Mouse (Mus musculus) left cerebral cortex, adult 8-10 months (tissue): Measurements from ENCODE around the gene Nhej1. TPM values are rescaled to one million over a fixed set of nuclear protein-coding genes. Genes with fewer than 3 reads are reported as not detected.
A peak's percentile ranks its signal among the peaks of the same experiment; 100 is the strongest.

Experiments used
- DNase-seq, 2 experiments: peaks; one replicate each; pipeline ENCODE4 v3.0.0; 2022; ENCODE audit warnings: low spot score in 2 of 2
- total RNA-seq, 4 experiments: library from RNA; stranded (reverse); gene quantifications; 2 replicates each; pipeline ENCODE4 v1.2.4; 2022

Nhej1 gene
- total RNA-seq, result 1 to 10 TPM; 2.0 to 4.8 (median 3.3) TPM

GRCm38 (mm10) chr1:75124346-75125321 is at the start of gene Nhej1:
Gene Nhej1 (minus strand): TSS chr1:75125200.
- DNase-seq, result peak; percentile 86 to 89

GRCm38 (mm10) chr1:75168472-75169464 is 43.8 kb upstream of the Nhej1 start, which contains the start of gene Zfand2b:
Gene Zfand2b (plus strand): TSS chr1:75168646.
- DNase-seq, result peak; percentile 85 to 93

DNA sequence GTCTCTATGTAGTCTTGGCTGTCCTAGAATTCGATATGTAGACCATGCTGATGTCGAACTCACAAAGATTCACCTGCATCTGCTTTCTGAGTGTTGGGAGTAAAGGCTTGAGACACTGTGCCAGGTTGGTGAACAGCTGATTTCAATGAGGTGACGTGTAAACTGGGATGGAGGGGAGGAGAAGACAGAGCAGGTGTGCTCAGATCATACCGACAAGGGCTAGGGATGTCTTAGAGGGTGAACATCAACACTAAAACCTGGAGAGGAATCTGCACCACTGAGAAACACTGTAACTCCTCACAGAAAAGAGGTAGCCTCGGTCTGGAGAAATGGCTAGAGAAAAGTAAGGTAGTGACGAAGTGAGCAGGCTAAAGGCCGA is 43.1 kb upstream of the Nhej1 start:
- DNase-seq, result no peak

DNA sequence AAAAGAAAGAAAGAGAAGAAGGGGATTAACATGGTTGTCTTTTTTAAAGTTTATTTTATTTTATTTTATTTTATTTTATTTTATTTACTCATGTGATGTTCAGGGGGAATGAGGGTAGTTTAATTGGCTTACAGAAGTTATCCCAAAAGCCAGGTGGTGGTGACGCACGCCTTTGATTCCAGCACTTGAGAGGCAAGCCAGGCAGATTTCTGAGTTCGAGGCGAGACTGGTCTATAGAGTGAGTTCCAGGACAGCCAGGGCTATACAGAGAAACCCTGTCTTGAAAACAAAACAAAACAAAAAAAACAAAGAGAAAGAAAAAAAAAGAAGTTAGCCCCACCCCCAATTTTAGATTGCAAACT is 35.2 kb upstream of the Nhej1 start:
- DNase-seq, result no peak

GRCm38 (mm10) chr1:75159540-75160255 is 34.7 kb upstream of the Nhej1 start:
- DNase-seq, result no peak

GRCm38 (mm10) chr1:75158990-75159389 is 34.0 kb upstream of the Nhej1 start:
- DNase-seq, result no peak

- no peak for DNase-seq
Measured at GRCm38 (mm10) chr1:75155837-75156236, 30.8 kb upstream of the Nhej1 start.

- no peak for DNase-seq
Measured at GRCm38 (mm10) chr1:75148727-75149126, 23.7 kb upstream of the Nhej1 start.

GRCm38 (mm10) chr1:75147411-75148135 is 22.6 kb upstream of the Nhej1 start:
- DNase-seq, result no peak

DNA sequence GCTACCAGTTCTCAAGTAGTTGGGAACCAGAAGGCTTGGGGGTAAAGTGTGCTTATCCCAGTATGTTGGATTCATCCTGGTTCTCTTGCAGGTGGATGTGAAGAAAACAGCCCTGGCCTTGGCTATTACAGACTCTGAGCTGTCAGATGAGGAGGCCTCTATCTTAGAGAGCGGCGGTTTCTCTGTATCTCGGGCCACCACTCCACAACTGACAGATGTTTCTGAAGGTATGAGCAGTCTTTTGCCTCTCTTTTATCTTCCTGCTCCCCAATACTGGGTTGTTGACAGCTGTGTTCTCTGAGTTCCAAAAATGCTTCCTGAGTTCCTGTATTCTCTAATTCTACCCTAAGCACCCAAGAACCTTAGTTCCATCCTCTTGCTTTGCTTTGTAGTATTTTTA is 20.6 kb upstream of the Nhej1 start:
- no peak for DNase-seq

DNA sequence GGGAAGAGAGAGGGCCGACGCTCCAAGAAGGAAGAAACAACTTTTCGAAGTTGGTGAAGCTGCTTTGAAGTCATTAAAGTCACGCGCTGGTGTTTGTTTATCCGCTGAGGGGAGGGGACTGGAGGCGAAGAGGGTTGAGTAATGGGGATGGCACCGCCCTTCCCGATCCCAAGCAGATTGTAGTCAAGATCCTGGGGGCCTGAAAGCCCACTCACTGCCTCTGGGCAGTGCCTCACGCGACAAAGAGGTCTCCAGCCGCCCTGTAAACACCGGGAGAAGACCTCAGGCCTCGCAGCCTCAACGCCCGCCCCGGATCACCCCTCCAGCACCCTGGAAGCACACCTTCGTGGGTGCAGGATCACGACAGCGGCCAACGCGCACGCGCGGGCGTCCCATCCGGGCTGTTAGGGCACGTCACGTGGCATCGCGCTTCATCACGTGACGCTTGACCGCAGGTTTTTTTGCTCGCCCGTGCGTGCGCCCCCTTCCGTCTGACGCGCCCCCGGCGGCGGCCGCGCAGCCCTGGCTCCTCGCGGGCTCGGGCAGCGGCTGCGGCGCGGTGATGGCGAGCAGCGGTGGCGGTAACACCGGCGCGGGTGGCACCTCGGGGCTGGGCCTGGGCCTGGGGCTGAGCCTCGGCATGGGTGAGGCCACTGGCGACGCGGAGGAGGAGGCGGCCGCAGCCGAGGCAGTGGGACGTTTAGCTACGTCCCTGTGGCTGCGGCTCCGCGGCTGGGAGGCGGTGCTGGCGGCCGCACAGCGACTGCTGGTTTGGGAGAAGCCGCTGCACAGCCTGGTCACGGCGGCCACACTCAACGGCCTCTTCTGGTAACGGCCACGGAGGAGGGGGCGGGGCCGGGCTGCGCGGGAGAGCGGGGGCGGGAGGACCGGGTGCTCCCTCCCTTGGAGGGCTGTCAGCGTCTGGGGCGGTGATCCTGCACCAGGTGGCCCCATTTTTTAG is 17.6 kb upstream of the Nhej1 start, which contains the start of the genes Cnppd1 and Retreg2:
Gene Cnppd1, minus strand, starts transcription at position 411 of the 961 bp plus-strand sequence.
Gene Retreg2, plus strand, starts transcription at position 478 of the 961 bp plus-strand sequence.
- DNase-seq, result peak; percentile 96 to 97

DNA sequence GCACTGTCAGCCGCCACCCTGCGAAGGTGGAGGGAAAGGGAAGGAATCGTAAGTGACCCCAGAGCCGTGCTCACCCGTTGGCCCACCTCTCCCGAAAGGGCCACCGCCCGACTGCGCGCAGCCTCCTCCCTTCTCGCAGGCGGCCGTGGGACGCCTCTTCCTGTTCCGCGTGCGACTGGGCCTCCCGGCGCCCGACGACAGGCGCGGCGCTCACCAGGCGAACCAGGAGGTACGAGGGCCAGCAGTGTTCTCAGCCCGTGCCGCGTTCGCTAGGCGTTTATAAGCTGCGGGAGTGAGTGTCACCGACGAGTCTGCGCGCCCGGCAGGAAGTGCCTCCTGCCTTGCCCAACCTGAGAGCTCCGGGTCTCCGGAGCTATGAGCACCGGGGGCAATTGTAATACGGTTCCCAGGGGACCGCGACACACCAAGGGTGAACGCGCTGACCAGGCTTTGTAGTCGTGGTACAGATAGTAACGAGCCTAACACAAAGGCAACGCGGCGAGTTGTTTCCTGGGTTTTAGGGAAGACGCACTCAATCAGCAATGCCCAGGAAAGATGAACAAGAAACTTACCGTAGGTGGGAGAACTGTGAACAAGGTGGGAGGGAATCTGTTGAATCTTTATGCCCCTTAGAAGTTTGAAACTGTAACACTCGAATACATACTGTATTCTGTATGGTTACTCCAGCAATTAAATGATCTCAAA is 16.6 kb upstream of the Nhej1 start:
- peak in 1 of 2 experiments; percentile 53 for DNase-seq

GRCm38 (mm10) chr1:75140601-75141190 is 15.7 kb upstream of the Nhej1 start:
- DNase-seq, result no peak

GRCm38 (mm10) chr1:75138448-75138847 is 13.4 kb upstream of the Nhej1 start:
- DNase-seq, result no peak

GRCm38 (mm10) chr1:75136730-75137129 is 11.7 kb upstream of the Nhej1 start:
- no peak for DNase-seq

- DNase-seq, result no peak
Measured at GRCm38 (mm10) chr1:75136293-75136692, 11.3 kb upstream of the Nhej1 start.

DNA sequence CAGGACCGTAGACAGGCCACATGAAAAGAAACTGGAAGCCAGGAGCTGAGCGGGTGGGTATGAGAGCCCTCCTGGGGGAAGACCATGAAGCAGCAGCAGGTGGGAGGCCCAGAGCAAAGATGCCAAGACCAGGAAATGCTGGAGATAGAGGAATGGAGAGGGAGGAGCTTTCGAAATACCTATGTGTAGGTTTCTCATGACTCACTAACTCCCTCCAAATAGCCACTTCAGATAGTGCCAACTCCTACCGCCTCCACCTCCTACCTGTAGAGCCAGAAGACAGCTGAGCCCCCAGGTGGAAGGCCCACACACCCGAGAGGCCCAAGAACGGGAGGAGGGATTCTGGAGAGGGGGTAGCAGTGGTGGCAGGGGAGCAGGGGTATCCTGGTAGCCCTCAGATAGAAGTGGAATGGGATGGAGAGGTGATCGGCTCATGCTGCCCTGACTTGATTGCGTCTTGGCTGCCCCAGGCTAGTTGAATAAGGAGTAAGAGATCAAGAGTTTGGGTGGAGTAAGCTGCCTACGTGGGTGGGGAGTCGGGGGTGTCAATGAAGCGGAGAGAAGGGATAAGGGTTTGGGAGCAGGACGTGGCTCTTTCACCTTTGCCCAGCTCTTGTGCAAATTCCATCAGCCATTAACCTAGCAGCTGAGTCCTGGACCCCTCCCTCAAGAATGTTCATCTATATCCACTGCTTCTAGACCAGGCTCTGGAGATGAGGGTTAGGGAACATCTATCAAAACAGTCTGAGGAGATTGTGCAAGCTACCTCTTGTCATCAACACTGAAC is 8.6 kb upstream of the Nhej1 start, which contains the start of gene Slc23a3:
Gene Slc23a3, minus strand, starts transcription at position 470 of the 787 bp plus-strand sequence.
- DNase-seq, result no peak
